Mouse (Mus musculus) embryonic fibroblast, embryonic 13.5 days (primary cell): ENCODE measurements at regions not wholly inside any gene's neighbourhood (a gene's known extent, or its start where the extent isn't known, plus 50 kb on each side); places are given as distances from the start of the nearest gene placed in this dataset.

Source experiments
- H3K27ac ChIP-seq: 2 replicates; pipeline ENCODE4 v1.5.1; 2012; ENCODE audit warnings: low read length, control low read depth, inconsistent platforms; ENCODE audit not compliant: insufficient read depth
- H3K4me1 ChIP-seq: 2 replicates; pipeline ENCODE4 v1.6.1; 2011; ENCODE audit warnings: low read length; ENCODE audit not compliant: control insufficient read depth, insufficient read depth
- H3K4me3 ChIP-seq: 2 replicates; pipeline ENCODE4 v1.5.1; 2011; ENCODE audit warnings: mild to moderate bottlenecking, control low read depth, low read length; ENCODE audit not compliant: insufficient read depth
- CTCF ChIP-seq: IDR thresholded peaks from 2 replicates; pipeline ENCODE4 v1.5.1; 2011; ENCODE audit warnings: mild to moderate bottlenecking, control low read depth, low read length, moderate library complexity, borderline replicate concordance; ENCODE audit not compliant: insufficient read depth
- POLR2A ChIP-seq: IDR thresholded peaks from 2 replicates; pipeline ENCODE4 v1.6.1; 2011; ENCODE audit warnings: low read depth, mild to moderate bottlenecking, control low read depth, low read length, moderate library complexity

DNA sequence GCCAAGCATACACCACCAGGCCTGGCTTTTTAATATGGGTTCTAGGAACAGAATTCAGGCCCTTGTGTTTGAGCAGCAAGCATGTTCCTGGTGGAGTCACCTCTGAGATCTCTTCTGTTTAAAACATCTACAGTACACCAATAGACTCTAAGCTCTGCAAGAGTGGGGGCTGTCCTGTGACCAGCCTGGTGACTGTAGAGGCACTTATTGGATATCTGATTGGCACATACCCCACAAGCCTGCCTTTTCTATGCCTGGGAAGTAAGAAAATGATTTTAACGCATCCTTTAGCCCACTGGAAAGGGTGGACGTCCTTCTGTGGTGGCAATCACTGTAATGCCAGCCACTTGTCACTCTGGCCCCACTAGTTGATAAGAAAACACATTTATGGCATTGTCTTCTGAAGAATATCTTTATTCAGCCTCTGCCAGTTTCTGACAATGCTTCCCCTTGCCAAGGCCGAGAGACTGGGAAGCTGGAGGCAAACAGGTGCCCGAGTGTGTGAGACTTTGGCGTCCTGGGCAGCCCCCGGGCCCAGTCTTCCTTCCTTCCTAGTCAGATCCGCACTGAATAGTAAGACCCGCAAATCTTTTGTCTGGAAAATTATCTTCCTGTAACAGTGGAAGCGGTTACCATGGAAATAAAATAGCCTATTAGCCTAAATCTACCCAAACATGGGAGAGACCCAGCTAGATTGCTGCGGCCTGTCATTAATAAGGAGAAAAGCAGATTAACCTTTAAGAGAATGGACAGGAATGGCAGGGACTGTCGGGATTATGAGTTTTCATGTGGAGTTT is 228.0 kb upstream of the Prok2 start:
- TF ChIP-seq POLR2A (no peak), CTCF (no peak)
- Histone ChIP-seq H3K4me1 (no peaks in the 10 kb centered on the region), H3K4me3 (no peak overlapping the region), H3K27ac (no peak overlapping the region)

DNA sequence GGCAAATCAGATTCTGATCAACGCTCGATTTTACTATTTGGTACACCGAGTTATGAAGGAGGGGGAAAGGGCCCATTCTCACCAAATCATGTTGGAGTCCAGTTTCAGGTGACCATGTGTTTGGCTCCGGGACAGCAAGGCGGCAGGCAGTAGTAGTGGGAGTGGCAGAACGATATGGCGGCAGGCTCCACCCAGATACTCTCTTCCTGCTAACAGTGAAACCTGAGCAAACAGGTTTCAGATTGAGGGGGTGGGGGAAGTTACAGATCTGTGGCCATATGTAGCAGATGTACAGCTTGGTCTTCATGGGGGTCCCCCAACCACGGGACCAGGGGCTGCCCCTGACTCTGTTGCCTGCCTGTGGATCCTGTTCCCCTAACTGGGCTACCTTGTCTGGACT is 224.6 kb upstream of the Prok2 start:
- H3K27ac ChIP-seq, result no peak overlapping the region
- peaks cover 8% of the 10 kb centered on the region for H3K4me1 ChIP-seq
- no peak overlapping the region for H3K4me3 ChIP-seq
- TF ChIP-seq CTCF (no peak), POLR2A (no peak)

DNA sequence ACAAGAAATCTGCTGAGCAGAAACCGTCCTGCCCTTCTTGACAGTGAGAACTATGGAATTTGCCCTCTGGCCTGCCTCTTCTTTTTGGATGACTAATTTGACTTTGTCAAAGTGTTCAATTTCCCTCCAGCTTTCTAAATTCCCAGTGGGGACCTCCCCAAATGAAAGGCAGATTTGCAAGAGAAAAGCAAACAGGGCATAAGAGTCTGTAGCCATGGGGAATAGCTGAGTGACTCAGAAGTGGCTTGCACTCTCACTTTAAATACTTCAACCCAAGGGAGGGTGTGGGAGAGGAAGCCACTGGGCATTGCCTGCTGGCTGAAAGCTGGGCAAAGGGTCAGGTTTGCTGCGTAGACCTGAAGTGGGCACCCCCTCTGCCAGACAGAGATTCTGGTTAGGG is 220.7 kb upstream of the Prok2 start:
- Histone ChIP-seq H3K4me3 (no peak overlapping the region), H3K4me1 (peaks cover 8% of the 10 kb centered on the region), H3K27ac (no peak overlapping the region)
- no peak for TF ChIP-seq CTCF
- no peak for TF ChIP-seq POLR2A

DNA sequence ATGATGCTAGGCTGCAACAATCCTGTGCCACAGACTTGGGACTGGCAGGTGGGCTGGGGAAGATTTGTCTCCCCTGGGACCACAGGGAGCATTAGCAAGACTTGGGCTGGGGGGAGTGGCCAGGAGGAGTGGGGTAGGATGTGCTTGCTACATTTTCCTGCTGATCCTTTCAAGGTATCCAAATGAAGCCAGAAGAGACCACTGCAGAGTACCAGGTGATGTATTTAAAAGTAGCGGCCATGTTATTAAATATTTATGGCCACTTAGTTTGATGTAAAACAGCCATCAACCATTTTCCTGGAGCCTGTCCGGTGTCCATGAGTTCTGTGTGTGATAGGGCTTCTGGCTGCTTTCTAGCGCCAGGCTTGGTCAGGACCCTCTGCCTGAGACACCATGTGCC is 220.3 kb upstream of the Prok2 start:
- no peak overlapping the region for H3K4me3 ChIP-seq
- peaks cover 8% of the 10 kb centered on the region for H3K4me1 ChIP-seq
- TF ChIP-seq CTCF (no peak), POLR2A (no peak)
- H3K27ac ChIP-seq, result no peak overlapping the region

DNA sequence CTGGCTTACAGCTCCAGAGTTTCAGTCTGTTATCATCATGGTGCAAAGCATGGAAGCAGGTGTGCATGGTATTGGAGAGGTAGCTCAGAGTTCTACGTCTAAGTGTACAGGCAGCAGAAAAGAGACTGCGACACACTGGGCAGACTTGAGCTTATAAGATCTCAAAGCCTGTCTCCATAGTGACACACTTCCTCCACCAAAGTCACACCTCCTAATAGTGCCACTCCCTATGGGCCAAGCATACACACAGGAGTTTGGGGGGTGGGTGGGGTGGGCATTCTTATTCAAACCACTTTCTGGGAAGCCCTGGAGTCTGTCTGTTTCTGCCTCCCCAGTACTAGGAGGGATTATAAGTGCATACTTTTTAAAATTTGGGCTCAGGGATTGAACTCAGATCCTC is 219.5 kb upstream of the Prok2 start:
- Histone ChIP-seq H3K4me1 (peaks cover 8% of the 10 kb centered on the region), H3K4me3 (no peak overlapping the region), H3K27ac (no peak overlapping the region)
- TF ChIP-seq CTCF (no peak), POLR2A (no peak)

DNA sequence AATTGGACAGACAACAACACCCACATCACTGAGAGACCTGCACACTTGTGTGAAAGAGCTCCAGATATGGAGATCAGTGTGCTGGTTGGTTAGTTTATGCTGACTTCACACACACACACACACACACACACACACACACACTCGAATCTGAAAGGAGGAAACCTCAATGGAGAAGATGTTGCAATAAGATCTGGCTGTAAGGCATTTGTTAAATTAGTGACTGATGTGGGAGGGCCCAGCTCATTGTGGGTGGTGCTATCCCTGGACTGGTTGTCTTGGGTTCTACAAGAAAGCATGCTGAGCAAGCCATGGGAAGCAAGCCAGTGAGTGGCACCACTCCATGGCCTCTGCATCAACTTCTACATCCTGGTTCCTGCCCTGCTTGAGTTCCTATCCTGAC is 216.8 kb upstream of the Prok2 start:
- no peak for TF ChIP-seq POLR2A
- no peak for TF ChIP-seq CTCF
- Histone ChIP-seq H3K27ac (no peak overlapping the region), H3K4me1 (peaks cover 17% of the 10 kb centered on the region), H3K4me3 (no peak overlapping the region)

DNA sequence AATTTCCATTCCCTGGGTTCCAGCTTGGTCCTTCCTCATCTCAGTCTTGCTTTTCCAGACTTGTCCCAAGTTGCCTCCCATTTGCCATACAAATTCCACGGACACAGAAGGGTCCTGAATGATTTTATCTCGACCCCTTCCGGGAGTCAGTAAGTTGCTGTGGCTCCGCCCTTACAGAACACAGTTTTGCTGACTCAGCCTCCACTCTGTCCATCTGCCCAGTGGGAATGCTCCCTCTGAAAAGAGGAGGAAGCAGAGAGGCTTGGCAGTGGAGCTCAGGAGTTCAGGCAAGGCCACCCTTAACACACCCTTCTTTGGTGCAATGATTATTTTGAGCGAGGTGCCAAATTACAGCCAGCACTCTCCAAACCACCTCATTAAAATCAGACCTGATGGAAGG is 213.9 kb upstream of the Prok2 start:
- H3K4me3 ChIP-seq, result no peak overlapping the region
- peaks cover 14% of the 10 kb centered on the region; the same call in 1 of the 2 replicates for H3K4me1 ChIP-seq
- TF ChIP-seq POLR2A, result no peak
- no peak for TF ChIP-seq CTCF
- H3K27ac ChIP-seq, result no peak overlapping the region

DNA sequence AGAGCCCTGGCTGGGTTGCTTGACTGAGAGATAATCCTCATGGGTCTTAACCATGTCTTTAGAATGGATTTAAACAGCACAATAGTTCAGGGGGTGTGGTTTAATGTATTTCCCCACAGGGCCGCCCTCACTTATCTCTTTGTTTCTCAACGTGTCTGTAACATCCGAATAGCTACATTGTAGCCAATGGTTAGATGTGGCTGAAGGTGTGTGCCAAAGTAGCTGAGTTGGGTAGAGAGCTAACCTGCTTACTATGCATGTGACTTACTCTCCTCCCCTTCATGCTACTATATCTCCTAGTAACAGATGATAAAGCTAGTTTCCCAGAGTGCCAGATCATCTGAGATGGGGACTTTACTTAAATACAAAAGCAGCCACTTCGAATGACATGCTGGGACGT is 213.2 kb upstream of the Prok2 start:
- TF ChIP-seq POLR2A, result no peak
- TF ChIP-seq CTCF, result no peak
- Histone ChIP-seq H3K4me1 (peaks cover 15% of the 10 kb centered on the region; the same call in 1 of the 2 replicates), H3K27ac (no peak overlapping the region), H3K4me3 (no peak overlapping the region)

DNA sequence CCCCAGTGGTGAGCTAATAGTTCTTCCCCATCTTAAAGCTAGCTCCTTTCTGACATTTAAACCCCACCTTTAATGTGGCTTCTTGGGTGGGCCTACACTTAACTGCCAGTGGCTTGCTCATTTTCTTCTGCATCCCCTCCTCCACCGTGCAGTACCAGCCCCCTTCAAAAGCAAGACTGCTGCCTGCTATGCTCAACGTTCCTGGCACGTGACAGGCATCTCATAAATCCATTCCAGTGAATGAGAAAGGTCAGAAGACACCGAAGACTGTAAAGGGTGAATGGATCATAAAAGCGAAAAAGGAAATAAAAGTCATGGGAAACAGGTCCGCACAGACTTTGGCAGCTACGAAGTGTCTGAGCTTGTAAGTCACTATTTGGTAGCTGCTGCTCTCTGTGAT is 212.8 kb upstream of the Prok2 start:
- Histone ChIP-seq H3K4me3 (no peak overlapping the region), H3K27ac (no peak overlapping the region), H3K4me1 (peaks cover 15% of the 10 kb centered on the region; the same call in 1 of the 2 replicates)
- TF ChIP-seq POLR2A (no peak), CTCF (no peak)

DNA sequence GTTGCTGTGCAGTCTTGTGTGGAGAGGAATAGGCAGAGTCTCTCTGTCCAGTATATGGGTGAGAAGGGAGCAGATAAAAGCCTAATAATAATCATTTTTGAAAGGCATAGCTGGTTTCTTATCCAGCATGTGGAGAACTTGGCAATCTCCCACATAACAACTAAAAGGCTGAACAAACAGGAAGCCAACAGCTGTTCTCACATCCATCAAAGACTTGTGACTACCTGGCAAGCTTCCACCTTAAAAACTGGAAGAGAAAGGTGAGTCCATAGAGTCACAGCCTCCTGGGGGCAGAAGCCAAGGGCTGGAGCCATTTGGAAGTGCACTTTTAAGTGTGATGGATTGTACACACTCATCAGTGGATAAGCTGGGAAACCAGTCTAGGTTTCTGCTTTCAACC is 210.5 kb upstream of the Prok2 start:
- Histone ChIP-seq H3K4me3 (no peak overlapping the region), H3K27ac (no peak overlapping the region), H3K4me1 (peaks cover 18% of the 10 kb centered on the region)
- no peak for TF ChIP-seq CTCF
- TF ChIP-seq POLR2A, result no peak
